Mouse (Mus musculus): ENCODE data around the gene Zfp961. TPM values are rescaled to one million over a fixed set of nuclear protein-coding genes. Genes with fewer than 3 reads are reported as not detected.
"Not testable (repeated sequence)": the region's sequence is repeated elsewhere in the genome, so short reads cannot be mapped to it uniquely, and the experiment has no call there.

Gene Zfp961
- 1 to 10 TPM; 7.0 TPM for total RNA-seq (2021)

DNA sequence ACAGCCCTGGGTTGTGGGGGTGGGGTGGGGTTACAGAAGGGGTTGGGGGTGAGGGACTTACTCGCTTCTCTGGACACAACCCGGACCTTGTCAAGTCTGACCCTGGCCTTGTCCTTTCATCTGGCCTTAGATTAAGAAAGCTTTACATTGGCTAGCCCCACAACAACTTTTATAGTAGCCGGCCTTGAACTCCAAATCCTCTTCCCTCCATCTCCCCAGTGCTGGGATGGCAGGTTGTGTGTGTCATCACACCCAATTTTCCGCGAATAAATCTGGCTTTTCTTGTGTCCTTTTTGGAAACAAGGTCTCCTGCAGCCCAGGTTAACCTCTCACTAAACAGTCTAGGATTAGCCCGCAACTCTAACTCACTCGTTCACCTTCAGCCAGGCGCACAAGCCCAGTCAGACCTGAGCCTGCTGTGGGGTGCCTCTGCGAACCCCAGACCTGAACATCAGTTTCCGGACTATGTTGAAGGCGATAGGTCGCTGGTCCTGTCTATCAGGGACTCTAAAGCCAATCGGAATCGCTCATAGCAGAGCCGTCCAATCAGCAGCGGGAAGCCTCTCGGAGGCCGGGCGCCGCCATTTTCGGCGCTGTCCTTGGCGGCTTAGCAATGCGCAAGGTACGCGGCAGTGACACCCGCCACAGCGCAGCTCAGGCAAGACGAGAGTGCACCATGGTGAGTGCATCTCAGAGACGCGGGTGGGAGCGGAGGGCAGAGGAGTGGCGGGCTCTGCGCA, at the start of gene Zfp961:
Zfp961 (plus strand) TSS at position 557 of the 740 bp plus-strand sequence.
- intact Hi-C loops (cut with DNase I), result loop anchor here (1.0 kb wide), 1 partner anchor 27 kb away; no protein-coding TSS in a partner anchor
- peak; percentile 99 for DNase-seq

DNA sequence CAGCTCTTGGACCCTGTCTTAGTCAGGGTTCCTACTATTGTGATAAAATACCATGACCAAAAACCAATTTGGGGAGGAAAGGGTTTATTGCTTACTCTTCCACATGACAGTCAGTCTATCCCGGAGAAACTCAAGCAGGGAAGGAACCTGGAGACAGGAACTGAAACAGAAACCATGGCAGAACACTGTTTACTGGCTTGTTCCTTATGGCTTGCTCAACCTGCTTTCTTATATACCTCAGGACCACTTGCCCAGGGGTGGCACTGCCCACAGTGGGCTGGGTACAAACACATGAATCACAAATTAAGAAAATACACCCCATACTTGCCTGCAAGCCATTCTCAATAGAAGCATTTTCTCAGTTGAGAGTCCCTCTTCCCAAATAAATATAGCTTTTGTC, 47.8 kb upstream of the Zfp961 start:
- DNase-seq; intact Hi-C loops (cut with DNase I): not testable (repeated sequence)

DNA sequence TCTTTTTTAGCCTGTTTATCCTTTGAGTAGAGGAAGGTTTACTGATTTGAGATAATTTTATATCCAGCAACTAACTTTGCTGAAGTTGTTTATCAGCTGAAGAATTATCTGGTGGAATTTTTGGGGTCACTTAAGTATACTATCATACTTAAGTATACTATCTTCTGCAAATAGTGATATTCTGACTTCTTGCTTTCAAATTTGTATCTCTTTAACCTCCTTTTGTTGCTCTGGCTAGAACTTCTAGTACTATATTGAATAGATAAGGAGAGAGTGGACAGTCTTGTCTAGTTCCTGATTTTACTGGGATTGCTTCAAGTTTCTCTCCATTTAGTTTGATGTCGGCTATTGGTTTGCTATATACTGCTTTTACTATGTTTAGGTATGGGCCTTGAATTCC, 44.0 kb upstream of the Zfp961 start:
- no peak for DNase-seq
- intact Hi-C loops (cut with DNase I), result loop anchor here (5.0 kb wide), 2 partner anchors 115 to 255 kb away; partner anchors contain the start of gene Rab8a

GRCm38 (mm10) chr8:71907798-71908257, 43.0 kb upstream of the Zfp961 start:
- no peak for DNase-seq
- intact Hi-C loops (cut with DNase I), result loop anchor here (1.0 to 5.0 kb wide), 4 partner anchors 14 to 254 kb away; partner anchors contain the start of gene Rab8a

DNA sequence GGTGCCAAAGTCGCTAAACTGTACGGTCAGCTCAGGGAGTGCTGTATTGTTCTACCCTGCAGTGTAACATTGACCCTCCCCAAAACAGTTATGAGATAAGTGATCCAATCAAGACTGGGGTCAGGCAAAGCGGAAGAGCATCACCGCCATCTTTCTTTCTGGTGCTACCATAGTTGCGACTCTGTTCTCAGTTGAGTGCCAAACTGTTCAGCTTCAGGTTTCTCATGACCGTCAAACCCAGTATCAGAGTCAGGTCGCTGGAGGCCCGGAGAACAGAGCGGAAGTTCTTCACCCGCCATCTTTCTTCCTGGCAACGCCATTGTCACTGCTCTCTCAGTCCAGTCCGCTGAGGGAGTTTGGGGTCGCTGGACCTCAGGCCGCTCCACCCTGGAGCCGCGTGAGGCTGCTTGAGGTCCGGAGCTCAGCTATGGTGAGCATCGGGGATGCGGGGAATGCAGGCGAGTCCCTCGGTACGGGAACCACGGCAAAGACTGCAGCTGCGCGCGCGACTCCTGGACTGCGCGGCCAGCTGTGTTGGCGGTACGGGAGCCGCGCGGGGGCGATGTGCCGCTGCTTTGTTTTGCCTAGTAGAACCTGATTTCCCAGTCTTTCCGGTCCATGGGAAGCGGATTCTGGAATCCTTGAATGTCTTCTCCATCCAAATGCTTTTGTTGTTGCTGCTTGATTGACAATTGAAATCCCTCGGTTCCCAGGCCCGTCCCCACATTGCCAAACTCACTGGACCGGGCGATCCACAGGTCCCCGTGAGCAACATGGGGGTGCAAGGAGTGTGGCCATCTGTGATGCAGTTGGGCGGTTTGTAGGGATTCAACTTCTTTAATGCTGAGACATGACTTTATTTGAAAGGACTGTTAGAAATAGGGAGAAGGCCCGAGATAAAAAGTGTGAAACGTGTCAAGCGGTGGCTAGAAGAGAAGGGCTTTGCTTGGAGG, 42.3 kb upstream of the Zfp961 start, which contains the start of the genes Zfp882 and Zfp617:
Zfp882 (plus strand) TSS at position 300 of the 953 bp plus-strand sequence.
Zfp617 (plus strand) TSS at position 327 of the 953 bp plus-strand sequence.
- intact Hi-C loops (cut with DNase I), result loop anchor here (1.0 to 5.0 kb wide), 4 partner anchors 14 to 254 kb away; partner anchors contain the start of gene Rab8a
- peak; percentile 88 to 93 for DNase-seq

GRCm38 (mm10) chr8:71912286-71912685, 38.6 kb upstream of the Zfp961 start:
- DNase-seq, result no peak
- intact Hi-C loops (cut with DNase I), result no loop called here

DNA sequence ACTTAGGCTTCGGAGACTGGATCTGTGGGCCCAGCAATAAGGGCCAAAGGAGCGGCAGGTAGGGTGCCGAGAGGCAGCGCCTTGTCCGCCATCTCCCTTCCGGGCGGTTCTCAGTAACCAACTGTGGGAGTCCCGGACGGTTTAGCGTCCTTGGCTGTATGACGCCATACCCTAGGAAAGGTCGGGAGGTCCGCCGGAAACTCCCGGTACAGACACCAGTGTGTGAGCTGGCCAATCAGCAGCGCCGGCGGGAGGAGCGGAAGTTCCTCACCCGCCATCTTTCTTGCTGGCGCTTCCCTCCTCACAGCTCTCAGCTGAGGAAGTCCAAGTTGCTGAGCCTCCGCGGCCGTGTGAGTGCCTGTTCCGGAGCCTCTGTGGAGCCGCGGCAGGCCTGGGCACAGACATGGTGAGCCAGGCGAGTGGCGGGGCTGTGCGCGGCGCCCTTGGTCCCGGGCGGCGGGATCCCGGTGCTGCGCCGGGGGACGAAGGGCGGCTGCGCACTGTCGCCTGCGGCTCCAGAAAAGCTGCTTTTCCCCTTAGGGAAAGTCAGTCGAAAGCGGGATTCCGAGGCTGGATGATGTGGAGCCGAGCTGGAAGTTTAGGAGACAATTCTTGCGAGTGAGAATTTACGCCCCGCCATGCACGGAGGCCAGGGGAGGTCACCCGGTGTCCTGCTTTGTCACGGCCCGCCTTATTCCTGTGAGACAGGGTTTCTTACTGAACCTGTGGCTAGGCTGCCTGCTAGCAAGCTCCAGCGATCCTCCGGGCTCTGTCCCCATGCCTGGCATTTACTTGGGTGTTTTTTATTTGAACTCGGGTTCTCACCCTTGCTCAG, 28.1 kb upstream of the Zfp961 start:
- intact Hi-C loops (cut with DNase I), result loop anchor here (1.0 to 10.0 kb wide), 3 partner anchors 14 to 212 kb away; partner anchors contain the start of genes Tpm4, Zfp617 and Zfp882
- peak; percentile 93 for DNase-seq

DNA sequence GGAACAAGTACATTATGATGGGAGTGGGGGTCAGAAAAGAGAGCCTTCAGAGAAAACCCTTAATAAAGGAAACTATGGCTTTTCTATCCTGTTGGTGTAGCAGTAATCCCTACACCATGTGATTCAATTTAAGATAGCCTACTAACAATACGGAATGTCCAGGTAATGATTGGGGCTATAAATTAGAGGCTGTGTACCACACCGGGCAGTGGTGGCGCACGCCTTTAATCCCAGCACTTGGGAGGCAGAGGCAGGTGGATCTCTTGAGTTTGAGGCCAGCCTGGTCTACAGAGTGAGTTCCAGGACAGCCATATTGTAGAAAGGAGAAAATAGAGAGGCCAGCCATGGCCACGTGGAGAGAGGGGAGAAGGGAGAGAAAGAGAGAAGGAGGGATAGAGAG, 25.0 kb upstream of the Zfp961 start:
- no peak for DNase-seq
- intact Hi-C loops (cut with DNase I), result loop anchor here (10.0 kb wide), 1 partner anchor 209 kb away; the partner anchor contains the start of gene Tpm4

- intact Hi-C loops (cut with DNase I), result loop anchor here (10.0 kb wide), 1 partner anchor 208 kb away; the partner anchor contains the start of gene Tpm4
- DNase-seq, result no peak
Measured at GRCm38 (mm10) chr8:71926551-71926950, 24.3 kb upstream of the Zfp961 start.

DNA sequence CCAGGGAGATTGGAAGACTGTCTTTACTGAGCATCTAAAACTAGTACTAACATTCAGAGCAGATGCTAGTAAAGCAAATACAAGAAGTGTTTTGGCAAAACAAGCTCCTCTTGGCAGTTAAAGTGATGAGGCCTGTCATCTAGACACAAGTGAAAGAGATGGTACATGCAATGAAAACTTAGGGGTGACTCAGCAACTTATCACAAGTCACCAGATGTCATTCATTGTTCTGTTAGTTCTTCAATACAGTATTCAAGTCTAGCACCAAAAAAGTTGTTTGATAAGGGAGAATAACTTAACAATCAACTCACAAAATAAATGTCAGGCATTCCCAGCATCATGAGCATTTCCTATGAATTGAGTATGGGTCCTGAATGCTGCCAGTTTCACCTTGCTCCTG, 23.1 kb upstream of the Zfp961 start:
- intact Hi-C loops (cut with DNase I), result loop anchor here (10.0 kb wide), 1 partner anchor 207 kb away; the partner anchor contains the start of gene Tpm4
- no peak for DNase-seq

DNA sequence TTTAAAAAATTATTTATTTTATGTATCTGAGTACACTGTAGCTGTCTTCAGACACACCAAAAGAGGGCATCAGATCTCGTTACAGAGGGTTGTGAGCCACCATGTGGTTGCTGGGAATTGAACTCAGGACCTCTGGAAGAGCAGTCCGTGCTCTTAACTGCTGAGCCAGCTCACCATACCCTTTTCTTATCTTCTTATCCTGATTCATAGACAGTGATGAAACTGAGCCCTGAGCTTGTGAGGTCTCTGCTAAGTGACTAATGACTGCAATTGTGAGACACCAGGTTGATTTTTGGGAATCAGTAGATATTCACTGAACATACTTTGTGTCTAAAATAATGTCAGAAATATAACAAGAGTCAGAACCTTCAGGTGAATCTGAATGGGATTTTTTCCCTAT, 12.8 kb upstream of the Zfp961 start:
- intact Hi-C loops (cut with DNase I), result not testable (repeated sequence)

DNA sequence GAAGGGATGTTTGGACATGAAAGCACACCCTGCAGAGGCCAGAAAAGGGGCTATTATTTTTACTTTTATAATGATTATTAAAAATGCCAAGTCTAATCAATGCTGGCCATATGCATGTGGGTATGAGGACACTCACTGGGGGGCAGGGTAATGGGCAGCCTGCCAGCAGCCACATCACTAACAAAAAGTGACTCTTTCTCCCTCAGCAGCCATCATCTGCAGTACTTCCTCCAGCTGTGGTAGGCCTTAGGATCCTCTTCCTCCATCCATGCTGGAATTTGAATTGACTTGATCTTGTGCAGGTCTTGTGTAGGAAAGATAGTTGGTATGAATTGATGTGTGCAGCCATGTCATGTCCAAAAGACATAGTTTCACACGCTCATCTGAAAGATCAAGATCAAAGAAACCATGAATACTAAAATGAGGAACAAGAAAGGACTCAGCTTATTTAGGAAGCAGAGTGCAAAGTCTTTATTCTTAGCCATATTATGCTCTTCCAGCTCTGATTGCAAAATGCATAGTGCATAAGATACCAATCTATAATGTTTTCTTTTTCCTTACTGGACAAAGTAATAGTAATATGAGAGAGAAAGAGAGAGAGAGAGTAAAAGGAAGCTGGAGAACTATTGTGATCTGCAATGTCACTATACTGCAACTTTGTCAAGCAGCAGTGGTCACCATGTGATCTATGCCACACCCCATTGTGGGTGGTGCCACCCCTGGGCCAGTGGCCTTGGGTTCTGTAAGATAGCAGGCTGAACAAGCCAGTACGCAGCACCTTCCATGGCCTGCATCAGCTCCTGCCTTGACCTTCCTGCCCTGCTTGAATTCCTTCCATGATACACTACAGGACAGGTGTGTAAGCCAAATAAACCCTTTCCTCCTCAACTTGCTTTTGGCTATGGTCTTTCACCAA, 10.3 kb upstream of the Zfp961 start:
- intact Hi-C loops (cut with DNase I), result no loop called here
- no peak for DNase-seq

More for the DNA sequence above, 12.8 kb upstream of the Zfp961 start:
- DNase-seq, result not testable (repeated sequence)

DNA sequence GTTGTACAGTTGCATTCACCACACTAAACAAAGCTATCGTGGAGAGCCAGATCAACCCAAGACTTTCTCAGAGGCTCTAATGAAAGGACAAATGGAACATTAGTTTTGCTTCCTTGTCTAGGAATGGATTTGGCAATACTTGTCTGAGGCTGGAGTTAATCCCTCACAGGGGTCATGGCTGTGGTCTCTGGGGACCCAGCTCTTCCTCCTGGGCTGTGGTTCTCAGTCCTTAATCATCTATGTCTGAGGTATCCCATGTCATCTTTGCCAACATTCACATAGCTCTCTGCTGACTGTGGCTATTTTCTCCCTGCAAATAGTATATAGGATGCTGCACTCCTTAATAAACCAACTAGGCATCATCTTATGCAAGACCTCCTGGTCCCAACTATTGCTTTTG, 9.1 kb upstream of the Zfp961 start:
- intact Hi-C loops (cut with DNase I), result no loop called here
- DNase-seq, result no peak

GRCm38 (mm10) chr8:71948624-71949023, 2.2 kb upstream of the Zfp961 start:
- intact Hi-C loops (cut with DNase I), result no loop called here

DNA sequence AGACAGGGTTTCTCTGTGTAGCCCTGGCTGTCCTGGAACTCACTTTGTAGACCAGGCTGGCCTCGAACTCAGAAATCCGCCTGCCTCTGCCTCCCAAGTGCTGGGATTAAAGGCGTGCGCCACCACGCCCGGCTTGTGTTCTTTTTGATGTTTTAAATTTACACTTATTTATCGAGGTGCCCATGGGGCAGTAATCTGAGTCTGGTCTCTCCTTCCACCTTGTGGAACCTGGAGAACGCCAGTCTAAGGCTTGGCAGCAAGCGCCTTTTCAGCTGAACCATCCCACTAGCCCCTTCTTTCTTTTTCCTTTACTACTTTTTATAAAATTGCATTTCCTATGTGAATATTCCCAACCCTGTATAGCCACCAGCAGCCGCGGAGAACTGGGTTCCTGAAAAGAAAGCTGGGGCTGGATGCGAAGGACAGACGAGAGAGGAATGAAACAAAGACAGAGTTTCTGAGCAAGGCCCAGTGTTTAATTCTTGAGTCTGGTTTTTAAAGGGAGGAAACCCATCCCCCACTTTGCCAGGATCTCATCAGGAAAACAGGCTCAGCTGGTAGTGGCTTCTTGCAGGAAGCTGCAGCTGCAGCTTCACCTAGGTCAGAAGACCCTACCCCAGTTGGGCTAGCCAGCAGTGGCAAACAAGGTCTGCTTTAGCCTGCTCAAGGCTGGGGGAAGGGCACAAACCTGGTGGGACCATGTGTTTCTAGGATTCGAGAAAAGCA, 761 bp downstream of the Zfp961 start:
- DNase-seq, result peak; percentile 11 to 16
- intact Hi-C loops (cut with DNase I), result no loop called here

More at GRCm38 (mm10) chr8:71948624-71949023, 2.2 kb upstream of the Zfp961 start:
- DNase-seq, result no peak

DNA sequence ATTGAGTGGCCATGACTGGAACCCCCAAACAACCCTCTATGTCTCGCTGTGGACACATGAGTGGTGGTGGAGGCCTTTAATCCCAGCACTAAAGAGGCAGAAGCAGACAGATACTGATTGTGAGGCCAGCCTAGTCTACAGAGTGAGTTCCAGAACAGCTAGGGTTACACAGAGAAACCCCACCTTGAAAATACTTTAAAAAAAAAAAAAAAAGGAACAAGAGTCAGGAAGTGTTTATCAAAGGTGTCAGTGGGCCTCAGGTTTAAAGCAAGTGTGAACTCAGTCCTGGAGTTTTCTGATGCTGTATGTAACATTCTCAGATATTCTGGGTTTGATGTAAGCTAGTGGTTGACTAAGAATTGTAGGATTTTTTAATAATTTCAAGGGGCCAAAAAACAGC, 1.7 kb downstream of the Zfp961 start:
- intact Hi-C loops (cut with DNase I), result no loop called here
- no peak for DNase-seq

DNA sequence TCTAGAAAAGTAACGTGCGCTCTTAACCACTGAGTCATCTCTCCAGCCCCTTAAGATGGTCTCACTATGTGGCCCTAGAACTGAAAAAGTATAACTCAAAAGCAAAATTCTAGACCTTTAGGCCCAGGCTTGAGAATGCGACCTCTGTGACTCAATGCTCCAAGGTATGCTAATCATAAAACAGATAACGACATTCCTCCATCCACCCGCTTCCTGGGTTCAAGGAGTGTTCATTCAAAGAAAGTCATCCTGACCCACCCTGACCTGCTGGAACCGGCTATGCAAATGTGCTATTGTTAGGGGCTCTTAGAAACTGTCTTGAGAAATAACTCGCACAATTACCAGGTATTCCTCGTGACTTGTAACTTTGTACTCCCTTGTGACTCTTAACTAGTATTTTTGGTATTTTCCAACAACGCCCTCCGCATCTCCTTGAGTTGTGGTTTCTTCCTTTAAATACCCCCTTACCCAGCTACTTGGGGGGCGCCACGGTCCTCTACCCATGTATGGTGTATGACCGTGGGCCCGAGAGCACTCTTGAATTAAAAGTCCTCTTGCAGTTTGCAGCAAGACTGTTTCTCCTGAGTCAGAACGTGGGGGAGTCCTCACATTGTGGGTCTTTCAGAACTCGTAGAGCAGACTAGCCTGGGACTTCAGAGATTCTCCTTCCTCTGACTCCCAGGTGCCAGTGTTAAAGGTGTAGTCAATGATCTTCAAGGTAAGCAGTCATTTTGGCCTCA, 2.3 kb downstream of the Zfp961 start:
- DNase-seq; intact Hi-C loops (cut with DNase I): not testable (repeated sequence)
